Mouse (Mus musculus) A20 (cell line): ENCODE data around the gene Gm12666.
"Not testable (repeated sequence)": the region's sequence is repeated elsewhere in the genome, so short reads cannot be mapped to it uniquely, and the experiment has no call there.

Experiments used
- DNase-seq: peaks from one replicate; pipeline ENCODE4 v3.0.0-alpha.2; 2011; ENCODE audit warnings: low read depth, low spot score

Gene Gm12666

DNA sequence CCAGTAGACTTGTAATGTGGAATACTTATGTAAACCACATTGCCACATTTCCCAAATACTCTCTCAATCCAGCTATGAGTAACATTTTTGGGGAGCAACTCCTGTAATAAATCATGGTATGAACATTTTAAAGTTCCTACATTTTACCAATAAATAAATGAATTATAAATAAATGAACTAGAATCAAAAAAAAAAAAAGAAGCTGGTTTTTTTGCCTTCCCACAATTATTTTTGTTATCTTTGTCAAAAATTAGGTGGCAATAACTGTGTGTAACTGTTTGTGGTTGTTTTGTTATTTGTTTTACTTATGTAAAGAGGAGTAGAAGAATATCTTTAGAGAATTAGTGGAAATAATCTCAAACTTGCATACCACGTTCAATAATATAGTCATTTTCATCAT lies at the start of gene Gm12666:
Gene Gm12666 (minus strand): TSS at position 101 of the 400 bp plus-strand sequence.
- DNase-seq, result not testable (repeated sequence)

DNA sequence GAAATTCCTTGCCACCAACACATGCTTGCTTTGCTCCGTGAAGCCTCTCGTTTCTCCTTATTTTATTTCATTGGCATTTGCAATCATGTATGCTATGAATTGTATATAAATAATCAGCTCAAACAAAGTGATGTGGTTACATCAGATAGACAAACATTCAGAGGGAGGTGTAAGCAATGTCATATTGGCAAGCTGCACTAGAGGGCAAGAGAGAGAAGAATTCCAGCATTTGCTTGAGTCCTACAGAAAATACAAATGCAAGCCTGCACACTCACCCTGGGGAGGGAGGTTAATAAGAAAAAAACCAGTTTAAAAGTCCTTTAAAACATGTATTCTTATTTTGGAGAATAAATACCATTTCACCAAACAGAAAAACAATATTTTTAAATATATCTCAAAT lies 34.8 kb upstream of the Gm12666 start:
- DNase-seq, result peak; percentile 35

DNA sequence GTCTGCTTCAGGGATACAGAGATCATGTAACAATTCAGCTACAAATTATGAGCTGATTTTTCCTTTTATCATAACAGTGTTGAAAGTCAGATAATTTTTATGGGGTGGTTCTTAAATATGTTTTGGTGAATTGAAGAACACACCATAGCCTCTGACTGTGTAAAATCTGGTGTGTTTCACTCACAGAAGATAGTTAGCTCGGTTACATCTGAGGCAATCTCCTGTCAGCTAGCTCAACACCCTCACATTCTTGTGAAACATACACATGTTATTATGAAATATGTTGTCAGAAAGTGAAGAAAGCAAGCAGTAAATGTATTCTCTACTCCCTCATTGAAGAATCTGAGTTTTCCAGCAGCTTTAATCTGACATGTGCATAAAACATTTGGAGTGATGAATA lies 24.7 kb upstream of the Gm12666 start:
- no peak for DNase-seq

DNA sequence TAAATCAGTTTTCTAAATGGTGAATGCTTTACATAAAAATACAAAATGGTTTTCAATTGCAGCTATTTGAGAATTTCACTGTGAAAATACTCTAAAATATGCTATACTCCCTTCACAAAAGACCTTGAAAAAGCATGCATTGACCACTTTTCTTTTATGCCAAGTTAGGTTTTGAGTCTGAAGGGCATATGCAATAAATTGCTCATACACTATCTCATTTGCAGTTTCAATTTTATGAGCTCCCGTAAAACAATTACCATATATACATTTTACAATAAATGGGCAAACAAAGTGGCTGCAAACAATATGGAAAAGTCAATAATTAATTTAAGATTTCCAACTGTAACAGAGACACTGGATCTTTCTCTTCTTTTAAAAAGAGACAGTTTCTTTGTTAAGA lies 38.9 kb downstream of the Gm12666 start:
- DNase-seq, result no peak

DNA sequence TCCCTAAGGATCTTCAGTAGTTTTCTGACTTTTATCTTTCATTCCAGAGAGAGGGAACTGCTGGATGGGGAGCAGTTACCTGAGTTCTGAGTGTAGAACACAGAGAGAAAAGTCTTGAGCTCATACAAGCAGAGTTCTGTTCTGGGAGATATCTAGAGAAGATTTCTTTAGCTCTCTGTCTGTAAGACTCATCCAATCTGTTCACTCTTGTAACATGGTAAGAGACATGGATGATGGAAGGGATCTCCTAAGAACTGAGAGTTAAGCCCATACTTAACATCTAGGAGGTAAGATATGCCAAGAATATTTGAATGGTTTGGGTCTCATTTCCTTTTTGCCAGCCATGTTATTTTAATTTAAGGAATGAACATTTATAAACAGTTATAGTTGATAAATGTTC lies 44.4 kb downstream of the Gm12666 start, which contains the start of gene Izumo3:
Gene Izumo3 (minus strand): TSS at position 101 of the 400 bp plus-strand sequence.
- DNase-seq, result no peak
